Mouse (Mus musculus) bone marrow macrophage, adult 2 months (primary cell): ENCODE measurements around the gene Gm17324. TPM values are rescaled to one million over a fixed set of nuclear protein-coding genes. Genes with fewer than 3 reads are reported as not detected.
"Not testable (repeated sequence)": the region's sequence is repeated elsewhere in the genome, so short reads cannot be mapped to it uniquely, and the experiment has no call there.

Source experiments
- H3K27ac ChIP-seq: 2 replicates; pipeline ENCODE4 v1.5.1; 2012; ENCODE audit warnings: low read depth, low read length; ENCODE audit not compliant: insufficient read depth
- H3K4me1 ChIP-seq: 2 replicates; pipeline ENCODE4 v1.6.1; 2012; ENCODE audit warnings: low read length; ENCODE audit not compliant: control insufficient read depth, insufficient read depth
- H3K4me3 ChIP-seq: 2 replicates; pipeline ENCODE4 v1.5.1; 2012; ENCODE audit warnings: mild to moderate bottlenecking, low read length, moderate library complexity; ENCODE audit not compliant: insufficient read depth
- CTCF ChIP-seq: IDR thresholded peaks from 2 replicates; pipeline ENCODE4 v1.5.1; 2012; ENCODE audit warnings: low read depth, mild to moderate bottlenecking, low read length, moderate library complexity
- POLR2A ChIP-seq: IDR thresholded peaks from 2 replicates; pipeline ENCODE4 v1.6.1; 2012; ENCODE audit warnings: mild to moderate bottlenecking, low read depth, low read length, borderline replicate concordance
- polyA plus RNA-seq: library from polyadenylated mRNA; stranded (reverse); fragments of >200 nt; gene quantifications from 2 replicates; pipeline ENCODE4 v1.2.4, GENCODE M21; 2012; ENCODE audit not compliant: missing spikeins, insufficient read depth, insufficient read length

The Gm17324 gene
- polyA plus RNA-seq, 1 experiment = not detected

- no peak for TF ChIP-seq POLR2A
- no peak for TF ChIP-seq CTCF
- Histone ChIP-seq H3K4me1 (peaks cover 3% of the 10 kb centered on the region; the same call in 1 of the 2 replicates), H3K4me3 (peak overlapping the region; percentile 99), H3K27ac (peak overlapping the region; percentile 97)
These were observed 32.2 kb upstream of the Gm17324 start for GRCm38 (mm10) chr9:78480706-78481358.

- Histone ChIP-seq H3K4me3 (peak overlapping the region; percentile 99), H3K27ac (peak overlapping the region; percentile 97)
- not testable (repeated sequence) for H3K4me1 ChIP-seq
These were observed 31.6 kb upstream of the Gm17324 start for GRCm38 (mm10) chr9:78480227-78480626.

DNA sequence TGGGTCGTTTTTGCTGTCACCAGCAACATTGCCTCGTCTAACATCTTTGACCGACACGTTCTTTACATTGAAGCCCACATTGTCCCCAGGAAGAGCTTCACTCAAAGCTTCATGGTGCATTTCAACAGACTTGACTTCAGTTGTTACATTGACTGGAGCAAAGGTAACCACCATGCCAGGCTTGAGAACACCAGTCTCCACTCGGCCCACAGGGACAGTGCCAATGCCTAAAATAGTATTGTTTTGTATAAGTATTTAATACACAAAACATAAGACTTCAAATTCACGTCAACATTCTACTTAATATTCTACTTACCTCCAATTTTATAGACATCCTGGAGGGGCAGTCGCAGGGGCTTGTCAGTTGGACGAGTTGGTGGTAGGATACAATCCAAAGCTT lies 30.7 kb upstream of the Gm17324 start:
- not testable (repeated sequence) for H3K4me1 ChIP-seq
- Histone ChIP-seq H3K27ac (peak overlapping the region; percentile 34), H3K4me3 (peak overlapping the region; percentile 99)

- H3K4me3 ChIP-seq, H3K4me1 ChIP-seq: not testable (repeated sequence)
These were observed 29.5 kb upstream of the Gm17324 start for GRCm38 (mm10) chr9:78478009-78478605.

GRCm38 (mm10) chr9:78477021-78477551 lies 28.5 kb upstream of the Gm17324 start:
- H3K4me3 ChIP-seq = no peak overlapping the region
- TF ChIP-seq CTCF = no peak
- no peak for TF ChIP-seq POLR2A
- H3K27ac ChIP-seq = 0 out of 2 replicates have a peak overlapping the region, but pooled peaks have one; percentile 23
- H3K4me1 ChIP-seq = peaks cover 3% of the 10 kb centered on the region; the same call in 1 of the 2 replicates

More at GRCm38 (mm10) chr9:78478009-78478605, 29.5 kb upstream of the Gm17324 start:
- 0 out of 2 replicates have a peak overlapping the region, but pooled peaks have one; percentile 8 for H3K27ac ChIP-seq

- Histone ChIP-seq H3K27ac (0 out of 2 replicates have a peak overlapping the region, but pooled peaks have one; percentile 23), H3K4me1 (peaks cover 3% of the 10 kb centered on the region; the same call in 1 of the 2 replicates), H3K4me3 (no peak overlapping the region)
- no peak for TF ChIP-seq CTCF
- TF ChIP-seq POLR2A = no peak
These were observed 28.0 kb upstream of the Gm17324 start for GRCm38 (mm10) chr9:78476531-78477020.

GRCm38 (mm10) chr9:78475873-78476272 lies 27.3 kb upstream of the Gm17324 start:
- Histone ChIP-seq H3K4me3 (no peak overlapping the region), H3K4me1 (peaks cover 3% of the 10 kb centered on the region; the same call in 1 of the 2 replicates), H3K27ac (no peak overlapping the region)
- no peak for TF ChIP-seq POLR2A

GRCm38 (mm10) chr9:78475383-78475780 lies 26.8 kb upstream of the Gm17324 start:
- Histone ChIP-seq H3K27ac (no peak overlapping the region), H3K4me1 (peaks cover 3% of the 10 kb centered on the region; the same call in 1 of the 2 replicates), H3K4me3 (no peak overlapping the region)
- TF ChIP-seq CTCF = no peak
- no peak for TF ChIP-seq POLR2A

DNA sequence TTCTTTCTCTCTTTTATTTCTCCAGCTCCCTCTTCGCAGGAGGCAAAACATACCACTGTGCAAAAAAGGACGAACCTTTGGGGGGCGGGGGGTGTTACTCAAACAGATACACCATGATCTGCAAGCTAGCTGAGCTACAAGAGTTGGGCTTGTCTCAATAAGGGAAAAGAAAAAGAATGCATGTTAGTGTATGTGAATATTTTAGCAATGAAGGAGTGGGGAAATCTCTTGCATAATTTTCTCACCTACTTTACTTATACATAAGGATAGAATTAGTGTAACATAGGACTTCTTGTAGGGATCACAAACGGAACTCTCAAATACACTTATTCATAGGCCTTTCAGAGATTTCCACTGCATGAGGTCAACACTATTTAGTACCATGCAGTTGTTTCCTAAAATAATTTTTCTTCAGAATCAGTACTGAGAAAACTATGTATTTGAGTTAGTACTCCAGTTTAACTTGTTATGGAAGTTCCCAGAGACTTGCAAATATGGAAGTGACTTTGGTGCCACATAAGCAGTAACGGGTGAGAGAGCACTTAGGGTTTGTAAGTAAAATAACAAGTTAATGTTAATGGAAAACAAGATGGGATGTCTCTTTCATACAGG lies 26.3 kb upstream of the Gm17324 start:
- peaks cover 3% of the 10 kb centered on the region; the same call in 1 of the 2 replicates for H3K4me1 ChIP-seq
- H3K4me3 ChIP-seq = no peak overlapping the region
- TF ChIP-seq POLR2A (no peak), CTCF (no peak)
- H3K27ac ChIP-seq = no peak overlapping the region

DNA sequence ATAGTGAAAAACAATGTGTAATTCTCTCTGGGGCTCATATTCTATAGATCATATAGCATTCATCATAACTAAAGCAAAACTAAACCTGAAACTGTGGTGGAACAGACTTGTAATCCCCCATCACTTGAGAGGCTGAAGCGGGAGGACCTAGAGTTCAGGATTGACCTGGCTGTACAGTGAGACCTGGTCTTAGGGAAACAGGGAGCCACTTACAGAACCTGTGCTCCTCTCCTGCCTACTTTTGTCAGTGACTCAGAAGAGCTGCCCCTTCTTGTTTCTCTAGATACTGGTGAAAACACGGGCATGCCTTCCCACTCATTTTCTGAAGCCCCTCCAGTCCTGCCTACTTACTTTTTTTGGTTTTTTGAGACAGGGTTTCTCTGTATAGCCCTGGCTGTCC lies 25.7 kb upstream of the Gm17324 start:
- Histone ChIP-seq H3K4me3 (no peak overlapping the region), H3K27ac (no peak overlapping the region), H3K4me1 (peaks cover 3% of the 10 kb centered on the region; the same call in 1 of the 2 replicates)
- TF ChIP-seq POLR2A (no peak), CTCF (no peak)
